Mouse (Mus musculus) lung, adult 18-20 months (tissue): Measurements from ENCODE around the gene Cdk2ap2.
A peak's percentile ranks its signal among the peaks of the same experiment; 100 is the strongest.

Experiments used
- DNase-seq, 2 experiments: peaks; one replicate each; pipeline ENCODE4 v3.0.0; 2022; ENCODE audit warnings: mixed read lengths in 2 of 2

The Cdk2ap2 gene

DNA sequence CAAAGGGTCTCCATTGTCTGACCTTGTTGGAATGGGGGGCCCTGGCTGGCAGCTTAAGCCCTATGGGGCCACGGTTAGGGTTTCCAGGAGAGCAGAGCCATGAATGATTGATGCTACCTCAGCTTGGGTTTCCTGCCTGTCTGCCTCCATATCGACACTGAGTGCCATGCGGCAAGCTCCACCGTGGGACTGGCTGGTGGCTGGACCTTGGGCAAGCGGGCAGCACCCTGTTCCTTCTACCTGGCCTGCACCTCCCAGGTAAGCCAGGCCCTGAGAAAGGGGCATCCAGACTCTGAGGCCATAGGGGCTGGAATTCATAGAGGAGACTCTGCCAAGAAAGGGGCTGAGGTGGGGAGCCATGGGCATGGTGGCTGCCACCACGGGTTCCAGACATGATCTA is 43.2 kb downstream of the Cdk2ap2 start:
- DNase-seq = no peak

DNA sequence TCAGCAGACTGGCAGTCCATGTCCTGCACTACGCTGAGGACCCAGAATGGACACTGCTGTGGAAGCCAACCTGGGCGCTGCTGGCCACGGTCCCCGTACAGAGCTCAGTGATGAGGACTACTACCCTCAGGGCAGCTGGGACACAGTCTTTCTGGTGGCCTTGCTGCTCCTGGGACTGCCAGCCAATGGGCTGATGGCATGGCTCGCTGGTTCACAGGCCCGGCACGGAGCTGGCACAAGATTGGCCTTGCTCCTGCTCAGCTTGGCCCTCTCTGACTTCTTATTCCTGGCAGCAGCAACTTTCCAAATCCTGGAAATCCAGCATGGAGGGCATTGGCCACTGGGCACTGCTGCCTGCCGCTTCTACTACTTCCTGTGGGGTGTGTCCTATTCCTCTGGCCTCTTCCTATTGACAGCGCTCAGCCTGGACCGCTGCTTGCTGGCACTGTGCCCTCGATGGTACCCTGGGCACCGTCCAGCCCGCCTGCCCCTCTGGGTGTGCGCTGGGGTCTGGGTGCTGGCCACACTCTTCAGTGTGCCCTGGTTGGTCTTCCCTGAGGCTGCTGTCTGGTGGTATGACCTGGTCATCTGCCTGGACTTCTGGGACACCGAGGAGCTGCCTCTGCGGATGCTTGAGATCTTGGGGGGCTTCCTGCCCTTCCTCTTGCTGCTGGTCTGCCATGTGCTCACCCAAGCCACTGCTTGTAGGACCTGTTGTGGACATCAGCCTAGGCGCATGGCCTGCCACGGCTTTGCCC is 45.6 kb downstream of the Cdk2ap2 start:
- DNase-seq = no peak

GRCm38 (mm10) chr19:4143759-4144268 is 46.8 kb downstream of the Cdk2ap2 start, which contains the start of gene Cabp4:
Cabp4 (minus strand) TSS chr19:4144033.
- DNase-seq = no peak

DNA sequence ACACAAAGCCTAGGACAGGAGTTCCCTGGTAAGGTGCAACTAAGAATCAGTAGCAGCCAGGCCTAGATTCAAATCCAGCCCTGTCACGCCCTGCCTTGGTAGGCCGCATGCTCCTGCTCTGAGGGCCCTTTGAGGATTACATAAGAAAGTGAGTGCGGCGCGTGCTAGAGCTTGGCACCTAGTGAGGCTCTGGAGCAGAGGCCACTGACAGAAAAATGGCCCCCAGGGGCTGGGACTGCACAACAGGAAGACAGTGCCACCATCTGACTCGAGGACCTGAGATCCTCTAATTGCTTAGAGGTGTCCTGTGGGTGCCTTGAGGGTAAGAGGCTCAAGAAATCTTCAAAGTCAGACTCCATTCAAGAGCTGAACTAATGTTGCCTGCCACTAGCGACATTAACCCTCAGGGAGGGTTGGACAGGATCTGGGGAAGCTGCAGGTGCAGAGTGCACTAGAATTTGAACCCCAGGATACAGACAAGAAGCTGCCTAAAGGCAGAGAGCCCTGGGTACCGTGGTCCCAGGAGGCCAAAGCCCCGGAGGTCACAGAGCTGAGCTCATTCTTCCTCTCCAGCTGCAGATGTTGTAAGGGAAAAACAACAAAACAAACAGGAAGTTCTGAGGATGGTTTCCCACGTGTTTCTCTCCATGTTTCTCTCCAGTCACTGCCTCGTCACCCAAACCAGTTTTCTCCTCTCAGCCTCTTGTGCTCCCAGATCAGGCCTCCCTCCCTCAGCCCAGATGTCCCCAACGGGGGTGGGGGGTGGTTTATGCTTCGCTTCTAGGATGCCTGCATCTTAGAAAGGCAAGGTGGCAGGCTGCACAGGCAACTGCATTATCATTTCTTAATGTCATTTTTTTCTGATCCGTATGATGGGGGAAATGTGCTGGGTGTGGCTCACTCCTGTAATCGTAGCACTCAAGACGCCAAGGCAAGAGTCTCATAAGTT is 47.8 kb downstream of the Cdk2ap2 start:
- DNase-seq = no peak

- DNase-seq = no peak
Observed at GRCm38 (mm10) chr19:4145936-4146335, 49.0 kb downstream of the Cdk2ap2 start.

- DNase-seq = no peak
Observed at GRCm38 (mm10) chr19:4146366-4147021, 49.5 kb downstream of the Cdk2ap2 start.

- DNase-seq = no peak
Observed at GRCm38 (mm10) chr19:4147022-4147405, 50.0 kb downstream of the Cdk2ap2 start.

DNA sequence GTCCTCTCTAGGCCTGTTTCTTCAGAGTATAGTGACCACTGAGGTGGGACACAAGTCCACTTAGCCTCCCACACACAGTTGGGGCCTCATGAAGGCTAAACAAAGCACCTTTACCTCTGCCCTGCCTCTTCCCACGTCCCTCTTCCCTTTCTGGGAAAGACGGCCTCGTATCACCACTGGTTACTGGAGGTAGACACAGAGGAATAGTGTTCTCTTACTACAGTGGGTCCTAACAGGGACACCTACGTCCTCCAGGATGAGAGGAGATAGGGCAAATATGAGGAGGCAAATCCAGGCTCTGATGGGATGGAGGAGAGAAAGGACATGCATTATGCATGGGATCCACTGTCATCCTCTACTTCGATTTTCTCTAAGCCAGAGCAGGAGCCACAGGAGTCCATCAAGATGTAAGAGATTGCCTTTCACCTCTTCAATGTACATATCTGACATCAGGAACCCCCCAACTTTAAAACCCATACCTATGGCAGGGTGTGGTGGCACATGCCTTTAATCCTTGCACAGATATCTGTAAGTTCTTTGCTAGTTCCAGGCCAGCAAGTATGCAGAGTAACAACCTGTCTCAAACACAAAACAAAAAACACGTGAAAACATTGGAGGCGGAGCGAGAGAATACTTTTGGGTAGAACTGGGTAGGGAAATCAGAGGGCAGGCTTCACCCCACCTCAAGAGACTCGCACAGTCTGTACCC is 51.0 kb downstream of the Cdk2ap2 start:
- no peak for DNase-seq

GRCm38 (mm10) chr19:4148491-4148806 is 51.5 kb downstream of the Cdk2ap2 start, which contains the start of gene Coro1b:
Coro1b (plus strand) TSS chr19:4148619.
- DNase-seq = peak; percentile 97 to 98
